8 mouse cellular contexts compared by ENCODE assay signal in genomic region chr6:88732643-88733613, GRCm38 (mm10). TPM values are rescaled to one million over a fixed set of nuclear protein-coding genes. Genes with fewer than 3 reads are reported as not detected.
DNase-seq lines count a peak whose midpoint lies in the region; ATAC-seq and TF ChIP-seq lines count a peak whose summit lies in the region.

No protein-coding gene starts in this region.

- H3K9ac ChIP-seq in lung, embryonic 16.5 days (ENCODE audit: low read length) = no peak overlapping the region
- H3K9ac ChIP-seq in kidney, postnatal 0 days (ENCODE audit: low read depth, low read length) = no peak overlapping the region

- no peak for ATAC-seq in lung, embryonic 16.5 days (ENCODE audit: low read depth)
- no peak for ATAC-seq in kidney, postnatal 0 days (replicated peaks; ENCODE audit: low FRiP score, low read depth)

- peaks cover 47% of the 10 kb centered on the region for H3K4me1 ChIP-seq in cerebellum, adult 2 months (ENCODE audit: control insufficient read depth, insufficient read depth, low read length)
- H3K4me1 ChIP-seq in lung, embryonic 16.5 days (replicated peaks; ENCODE audit: control insufficient read depth, insufficient read depth, low read length) = peaks cover 32% of the 10 kb centered on the region
- peaks cover 19% of the 10 kb centered on the region for H3K4me1 ChIP-seq in kidney, postnatal 0 days (replicated peaks; ENCODE audit: insufficient read depth, low read length)
- H3K4me1 ChIP-seq in olfactory bulb, adult 2 months (ENCODE audit: control insufficient read depth, insufficient read depth, low read length) = peaks cover 48% of the 10 kb centered on the region

- peaks cover 2% of the 10 kb centered on the region; the same call in 1 of the 2 replicates for H3K36me3 ChIP-seq in lung, embryonic 16.5 days (ENCODE audit: control insufficient read depth, insufficient read depth, low read length)
- H3K36me3 ChIP-seq in kidney, postnatal 0 days (ENCODE audit: insufficient read depth, low read length) = no peaks in the 10 kb centered on the region

- no peak for DNase-seq in cerebellum, adult 2 months
- DNase-seq in cerebellum, adult 11 months = no peak
- DNase-seq in lung, postnatal 25 days (ENCODE audit: low spot score) = no peak
- no peak for DNase-seq in kidney, postnatal 0 days (ENCODE audit: low spot score)
- no peak for DNase-seq in ovary, adult 18-20 months (ENCODE audit: low spot score)
- DNase-seq in left cerebral cortex, adult 8-10 months (ENCODE audit: low spot score in 2 of 2) = no peak

- no peak overlapping the region for H3K4me3 ChIP-seq in cerebellum, adult 2 months (replicated peaks; ENCODE audit: insufficient read depth, low read depth, low read length)
- no peak overlapping the region for H3K4me3 ChIP-seq in lung, embryonic 16.5 days (ENCODE audit: low read length)
- H3K4me3 ChIP-seq in kidney, postnatal 0 days (replicated peaks; ENCODE audit: low read depth, low read length) = no peak overlapping the region
- no peak overlapping the region for H3K4me3 ChIP-seq in olfactory bulb, adult 2 months (ENCODE audit: insufficient read depth, low read depth, low read length)

- H3K9me3 ChIP-seq in lung, embryonic 16.5 days (ENCODE audit: control insufficient read depth, low read length) = no peaks in the 10 kb centered on the region
- no peaks in the 10 kb centered on the region for H3K9me3 ChIP-seq in kidney, postnatal 0 days (replicated peaks; ENCODE audit: low read length)

- H3K4me2 ChIP-seq in lung, embryonic 16.5 days (ENCODE audit: low read depth, low read length) = 0 out of 2 replicates have a peak overlapping the region, but pooled peaks have one; percentile 4
- no peak overlapping the region for H3K4me2 ChIP-seq in kidney, postnatal 0 days (ENCODE audit: low read length)

- H3K27ac ChIP-seq in cerebellum, adult 2 months (ENCODE audit: insufficient read depth, low read length) = peak overlapping the region; percentile 58; the same call in 1 of the 2 replicates
- H3K27ac ChIP-seq in lung, embryonic 16.5 days (ENCODE audit: low read length) = peak overlapping the region; percentile 44
- 0 out of 2 replicates have a peak overlapping the region, but pooled peaks have one; percentile 31 for H3K27ac ChIP-seq in kidney, postnatal 0 days
- peak overlapping the region; percentile 3; the same call in 1 of the 2 replicates for H3K27ac ChIP-seq in olfactory bulb, adult 2 months (ENCODE audit: insufficient read depth, low read depth, low read length)

- TF ChIP-seq CTCF in cerebellum, adult 2 months (IDR thresholded peaks at IDR 0.05; ENCODE audit: borderline replicate concordance, insufficient read depth, low read depth, low read length) = no peak
- no peak for TF ChIP-seq CTCF in kidney, postnatal 0 days (IDR thresholded peaks at IDR 0.05; ENCODE audit: low read depth)
- no peak for TF ChIP-seq CTCF in olfactory bulb, adult 2 months (IDR thresholded peaks at IDR 0.05; ENCODE audit: insufficient read depth, low read depth, low read length)

- TF ChIP-seq POLR2A in cerebellum, adult 2 months (IDR thresholded peaks at IDR 0.05; ENCODE audit: borderline replicate concordance, insufficient read depth, low read length) = no peak
- no peak for TF ChIP-seq POLR2A in olfactory bulb, adult 2 months (IDR thresholded peaks at IDR 0.05; ENCODE audit: insufficient read depth, low read depth, low read length)

- no peaks in the 10 kb centered on the region for H3K27me3 ChIP-seq in cerebellum, adult 2 months (ENCODE audit: control insufficient read depth, insufficient read depth, low read length)
- no peaks in the 10 kb centered on the region for H3K27me3 ChIP-seq in lung, embryonic 16.5 days (ENCODE audit: control insufficient read depth, insufficient read depth, low read depth, low read length)
- no peaks in the 10 kb centered on the region for H3K27me3 ChIP-seq in kidney, postnatal 0 days (ENCODE audit: insufficient read depth, low read length)

- 71% methylated on average over 17 of the region's 17 CpGs for WGBS in cerebellum, adult 2 months
- 49% methylated on average over 17 of the region's 17 CpGs for WGBS in lung, embryonic 16.5 days
- 55% methylated on average over 17 of the region's 17 CpGs for WGBS in kidney, postnatal 0 days
- WGBS in olfactory bulb, adult 2 months = 41% methylated on average over 17 of the region's 17 CpGs

RNA-seq across cellular contexts. Expression of gene Mgll, which starts 8.7 kb away (rescaled TPM):
- polyA plus RNA-seq in cerebellum, adult 2 months (2012; rRNA removed) = 63.4 and 69.2 TPM in 2 replicates
- polyA plus RNA-seq in lung, embryonic 16.5 days (2015; fragmentation: Nextera tagmentation; extraction: Ambion mirVana) = 73.2 and 79.8 TPM in 2 replicates
- 43.6 and 51.4 TPM in 2 replicates for polyA plus RNA-seq in kidney, postnatal 0 days (2015; fragmentation: Nextera tagmentation; extraction: Ambion mirVana)
- polyA plus RNA-seq in olfactory bulb, adult 2 months (2012; ENCODE audit: insufficient read depth, insufficient read length, low replicate concordance, missing spikeins) = not detected in 2 replicates
- 100 to 1,000 TPM; 167 to 184 (median 176) TPM for total RNA-seq in left cerebral cortex, adult 8-10 months (2022)

Comparison
In these comparisons a context has a peak if more than half of its experiments do, and no peak if none do; other contexts are left out.
1. H3K27ac ChIP-seq: peak in every context shown above with its lines; median percentile 58 in cerebellum, adult 2 months; 44 in lung, embryonic 16.5 days; 31 in kidney, postnatal 0 days; 3 in olfactory bulb, adult 2 months.